Mouse (Mus musculus) layer of hippocampus, adult 2 months (tissue): ENCODE results near the gene Iqsec3. TPM values are rescaled to one million over a fixed set of nuclear protein-coding genes. Genes with fewer than 3 reads are reported as not detected.

ENCODE experiments used
- DNase-seq, 2 experiments: peaks; one replicate each; pipeline ENCODE4 v3.0.0; 2022; ENCODE audit warnings: low spot score in 2 of 2
- H3K27ac ChIP-seq: fragments of 200-600 bp; 2 replicates; pipeline ENCODE4 v1.8.1; 2022
- H3K4me3 ChIP-seq: fragments of 200-600 bp; 2 replicates; pipeline ENCODE4 v1.8.1; 2022; ENCODE audit warnings: mild to moderate bottlenecking
- CTCF ChIP-seq: fragments of 200-600 bp; conservative IDR thresholded peaks from 2 replicates; pipeline ENCODE4 v1.8.1; 2022; ENCODE audit warnings: antibody characterized with exemption, mild to moderate bottlenecking, moderate library complexity
- total RNA-seq, 2 experiments: library from RNA; stranded (reverse); gene quantifications; 2 replicates each; pipeline ENCODE4 v1.2.3; 2021

Gene Iqsec3
- total RNA-seq, 2 experiments from 2014 or later: 135 TPM

- Histone ChIP-seq H3K4me3 (no peak overlapping the region), H3K27ac (no peak overlapping the region)
- no peak for TF ChIP-seq CTCF
- DNase-seq: no peak
These were observed 48.6 kb downstream of the Iqsec3 start for GRCm38 (mm10) chr6:121424830-121425229.

- no peak for TF ChIP-seq CTCF
- no peak overlapping the region for H3K27ac ChIP-seq
- H3K4me3 ChIP-seq: no peak overlapping the region
- DNase-seq: no peak
These were observed 49.1 kb downstream of the Iqsec3 start for GRCm38 (mm10) chr6:121424403-121424802.

- DNase-seq: no peak
- TF ChIP-seq CTCF: no peak
- Histone ChIP-seq H3K27ac (0 out of 2 replicates have a peak overlapping the region, but pooled peaks have one; percentile 18), H3K4me3 (no peak overlapping the region)
These were observed 60.8 kb downstream of the Iqsec3 start for GRCm38 (mm10) chr6:121412558-121413297.

GRCm38 (mm10) chr6:121407571-121408011, 65.9 kb downstream of the Iqsec3 start:
- TF ChIP-seq CTCF: no peak
- H3K27ac ChIP-seq: peak overlapping the region; percentile 33; the same call in 1 of the 2 replicates
- no peak for DNase-seq

GRCm38 (mm10) chr6:121405311-121405710, 68.2 kb downstream of the Iqsec3 start:
- Histone ChIP-seq H3K4me3 (no peak overlapping the region), H3K27ac (no peak overlapping the region; the same call in 1 of the 2 replicates)
- TF ChIP-seq CTCF: no peak
- no peak for DNase-seq

More at GRCm38 (mm10) chr6:121407571-121408011, 65.9 kb downstream of the Iqsec3 start:
- no peak overlapping the region for H3K4me3 ChIP-seq

- H3K4me3 ChIP-seq: no peak overlapping the region
- no peak for TF ChIP-seq CTCF
- DNase-seq: no peak
- peak overlapping the region; percentile 53; the same call in 1 of the 2 replicates for H3K27ac ChIP-seq
These were observed 70.7 kb downstream of the Iqsec3 start for GRCm38 (mm10) chr6:121402661-121403244.

GRCm38 (mm10) chr6:121401826-121402660, 71.4 kb downstream of the Iqsec3 start:
- Histone ChIP-seq H3K27ac (no peak overlapping the region), H3K4me3 (no peak overlapping the region)
- no peak for DNase-seq
- TF ChIP-seq CTCF: no peak

- H3K4me3 ChIP-seq: no peak overlapping the region
- no peak overlapping the region for H3K27ac ChIP-seq
- no peak for TF ChIP-seq CTCF
- DNase-seq: no peak
These were observed 72.3 kb downstream of the Iqsec3 start for GRCm38 (mm10) chr6:121401140-121401539.

GRCm38 (mm10) chr6:121392610-121393252, 80.7 kb downstream of the Iqsec3 start:
- no peak for DNase-seq
- Histone ChIP-seq H3K27ac (no peak overlapping the region), H3K4me3 (no peak overlapping the region)
- TF ChIP-seq CTCF: no peak

GRCm38 (mm10) chr6:121385397-121385796, 88.1 kb downstream of the Iqsec3 start:
- no peak overlapping the region for H3K27ac ChIP-seq
- no peak for TF ChIP-seq CTCF
- H3K4me3 ChIP-seq: no peak overlapping the region
- no peak for DNase-seq

GRCm38 (mm10) chr6:121382071-121382470, 91.4 kb downstream of the Iqsec3 start:
- no peak overlapping the region for H3K27ac ChIP-seq
- TF ChIP-seq CTCF: no peak
- DNase-seq: no peak

GRCm38 (mm10) chr6:121380576-121380975, 92.9 kb downstream of the Iqsec3 start:
- no peak for DNase-seq
- H3K27ac ChIP-seq: no peak overlapping the region
- no peak for TF ChIP-seq CTCF
- H3K4me3 ChIP-seq: no peak overlapping the region

More at GRCm38 (mm10) chr6:121382071-121382470, 91.4 kb downstream of the Iqsec3 start:
- no peak overlapping the region for H3K4me3 ChIP-seq
